Mouse (Mus musculus) MEL (cell line): ENCODE measurements around the gene Cntnap1. TPM values are rescaled to one million over a fixed set of nuclear protein-coding genes. Genes with fewer than 3 reads are reported as not detected.

Experiments used
- DNase-seq: peaks from one replicate; pipeline ENCODE4 v3.0.0; 2011; ENCODE audit warnings: low read depth, low spot score
- H3K27ac ChIP-seq: 2 replicates; pipeline ENCODE4 v1.5.1; 2012; ENCODE audit warnings: low read depth, mild to moderate bottlenecking, control low read depth, low read length, moderate library complexity; ENCODE audit not compliant: control insufficient read depth
- H3K27me3 ChIP-seq, 2 experiments: fragments of 150-350 bp in 1 of 2; sonication (generic) in 1 of 2; 2 replicates each; pipeline ENCODE4 v1.6.1; 2012; ENCODE audit warnings: low read length in 2 of 2, mild to moderate bottlenecking in 2 of 2, improper control_type of control experiment in 1 of 2, moderate library complexity in 1 of 2; ENCODE audit not compliant: insufficient read depth in 2 of 2, control insufficient read depth in 1 of 2
- H3K36me3 ChIP-seq, 2 experiments: 2 replicates each; pipeline ENCODE4 v1.6.1; 2012 to 2014; ENCODE audit warnings: low read length in 2 of 2, improper control_type of control experiment in 1 of 2, inconsistent platforms in 1 of 2, mild to moderate bottlenecking in 1 of 2; ENCODE audit not compliant: insufficient read depth in 2 of 2, control insufficient read depth in 1 of 2
- H3K4me1 ChIP-seq, 2 experiments: fragments of 150-350 bp in 1 of 2; sonication (generic) in 1 of 2; 2 replicates each; pipeline ENCODE4 v1.6.1; 2012; ENCODE audit warnings: low read length in 2 of 2, improper control_type of control experiment in 1 of 2, mild to moderate bottlenecking in 1 of 2; ENCODE audit not compliant: insufficient read depth in 2 of 2, control insufficient read depth in 1 of 2
- H3K4me3 ChIP-seq, 2 experiments: fragments of 150-350 bp in 1 of 2; sonication (generic) in 1 of 2; 2 replicates each; pipeline ENCODE4 v1.5.1; 2012; ENCODE audit warnings: low read depth in 2 of 2, low read length in 2 of 2, mild to moderate bottlenecking in 2 of 2, moderate library complexity in 2 of 2, control low read depth in 1 of 2, improper control_type of control experiment in 1 of 2; ENCODE audit not compliant: control insufficient read depth in 1 of 2, insufficient read depth in 1 of 2
- H3K79me2 ChIP-seq: 2 replicates; pipeline ENCODE4 v1.6.1; 2012; ENCODE audit warnings: mild to moderate bottlenecking, low read length, moderate library complexity; ENCODE audit not compliant: control insufficient read depth, poor library complexity, insufficient read depth
- H3K9ac ChIP-seq: 2 replicates; pipeline ENCODE4 v1.6.1; 2012; ENCODE audit warnings: low read depth, mild to moderate bottlenecking, control low read depth, low read length, moderate library complexity; ENCODE audit not compliant: control insufficient read depth, poor library complexity, severe bottlenecking
- H3K9me3 ChIP-seq: fragments of 150-350 bp; sonication (generic); replicated peaks from 2 replicates; pipeline ENCODE4 v1.6.1; 2012; ENCODE audit warnings: mild to moderate bottlenecking, low read length, improper control_type of control experiment, moderate library complexity; ENCODE audit not compliant: insufficient read depth
- BHLHE40 ChIP-seq: IDR thresholded peaks from 2 replicates; pipeline ENCODE4 v1.6.1; 2012; ENCODE audit warnings: low read depth, mild to moderate bottlenecking, inconsistent platforms, low read length, improper control_type of control experiment, borderline replicate concordance
- CTCF ChIP-seq, 3 experiments: IDR thresholded peaks in 2 of 3; conservative IDR thresholded peaks in 1 of 3; 2 replicates each; pipeline ENCODE4 v1.5.1; 2011 to 2012; ENCODE audit warnings: low read length in 3 of 3, low read depth in 2 of 3, mild to moderate bottlenecking in 2 of 3, improper control_type of control experiment in 1 of 3, inconsistent platforms in 1 of 3, mixed read lengths in 1 of 3, moderate library complexity in 1 of 3; ENCODE audit not compliant: control insufficient read depth in 1 of 3, insufficient read depth in 1 of 3, poor library complexity in 1 of 3, severe bottlenecking in 1 of 3
- ELF1 ChIP-seq: IDR thresholded peaks from 2 replicates; pipeline ENCODE4 v1.6.1; 2014; ENCODE audit warnings: low read depth, mild to moderate bottlenecking, inconsistent platforms, low read length, improper control_type of control experiment, moderate library complexity
- EP300 ChIP-seq, 2 experiments: IDR thresholded peaks; 2 replicates each; pipeline ENCODE4 v1.6.1; 2011; ENCODE audit warnings: improper control_type of control experiment in 2 of 2, low read length in 2 of 2, low read depth in 1 of 2, mild to moderate bottlenecking in 1 of 2
- GABPA ChIP-seq: IDR thresholded peaks from 2 replicates; pipeline ENCODE4 v1.6.1; 2012; ENCODE audit warnings: low read depth, mild to moderate bottlenecking, inconsistent platforms, low read length, improper control_type of control experiment, moderate library complexity
- GATA1 ChIP-seq: IDR thresholded peaks from 2 replicates; pipeline ENCODE4 v1.6.1; 2011; ENCODE audit warnings: low read depth, low read length, improper control_type of control experiment
- JUND ChIP-seq: IDR thresholded peaks from 2 replicates; pipeline ENCODE4 v1.6.1; 2011; ENCODE audit warnings: low read depth, mild to moderate bottlenecking, improper control_type of control experiment, low read length
- KAT2A ChIP-seq: conservative IDR thresholded peaks from 2 replicates; pipeline ENCODE4 v1.6.1; 2012; ENCODE audit warnings: low read depth, low read length, improper control_type of control experiment, inconsistent platforms
- MEF2A ChIP-seq: IDR thresholded peaks from 2 replicates; pipeline ENCODE4 v1.6.1; 2014; ENCODE audit warnings: low read depth, mild to moderate bottlenecking, inconsistent platforms, low read length, improper control_type of control experiment; ENCODE audit not compliant: poor library complexity, insufficient replicate concordance, severe bottlenecking; ENCODE audit errors: extremely low read depth
- NELFE ChIP-seq: IDR thresholded peaks from 2 replicates; pipeline ENCODE4 v1.6.1; 2011; ENCODE audit warnings: low read depth, low read length, improper control_type of control experiment
- POLR2AphosphoS2 ChIP-seq: IDR thresholded peaks from 2 replicates; pipeline ENCODE4 v1.6.1; 2011; ENCODE audit warnings: low read length, improper control_type of control experiment
- POLR2AphosphoS5 ChIP-seq: IDR thresholded peaks from 2 replicates; pipeline ENCODE4 v1.6.1; 2012; ENCODE audit warnings: low read depth, borderline replicate concordance, mild to moderate bottlenecking, inconsistent platforms, low read length, moderate library complexity, mixed read lengths
- RAD21 ChIP-seq: IDR thresholded peaks from 2 replicates; pipeline ENCODE4 v1.6.1; 2011; ENCODE audit warnings: mild to moderate bottlenecking, low read depth, low read length, improper control_type of control experiment
- SMC3 ChIP-seq: IDR thresholded peaks from 2 replicates; pipeline ENCODE4 v1.6.1; 2011; ENCODE audit warnings: low read depth, low read length, improper control_type of control experiment
- TBP ChIP-seq: IDR thresholded peaks from 2 replicates; pipeline ENCODE4 v1.8.0; 2011; ENCODE audit warnings: low read depth, low read length, improper control_type of control experiment
- TCF12 ChIP-seq: IDR thresholded peaks from 2 replicates; pipeline ENCODE4 v1.6.1; 2014; ENCODE audit warnings: low read depth, mild to moderate bottlenecking, inconsistent platforms, low read length, improper control_type of control experiment, moderate library complexity
- USF2 ChIP-seq, 2 experiments: IDR thresholded peaks; 2 replicates each; pipeline ENCODE4 v1.6.1; 2011 to 2012; ENCODE audit warnings: improper control_type of control experiment in 2 of 2, low read length in 2 of 2, borderline replicate concordance in 1 of 2, inconsistent platforms in 1 of 2, low read depth in 1 of 2, mild to moderate bottlenecking in 1 of 2; ENCODE audit not compliant: insufficient read depth in 1 of 2
- ZC3H11A ChIP-seq: IDR thresholded peaks from 2 replicates; pipeline ENCODE4 v1.6.1; 2012; ENCODE audit warnings: low read depth, mild to moderate bottlenecking, inconsistent platforms, low read length, improper control_type of control experiment
- ZMIZ1 ChIP-seq: IDR thresholded peaks from 2 replicates; pipeline ENCODE4 v1.6.1; 2012; ENCODE audit warnings: low read depth, mild to moderate bottlenecking, inconsistent platforms, low read length, improper control_type of control experiment, moderate library complexity
- ZNF384 ChIP-seq: IDR thresholded peaks from 2 replicates; pipeline ENCODE4 v1.6.1; 2012; ENCODE audit warnings: low read depth, mild to moderate bottlenecking, inconsistent platforms, low read length, improper control_type of control experiment
- polyA plus RNA-seq, 2 experiments: library from polyadenylated mRNA; stranded (reverse) in 1 of 2; unstranded in 1 of 2; fragments of >175 nt in 1 of 2; fragments of >200 nt in 1 of 2; gene quantifications; 2 replicates each; pipeline versions ENCODE4 v1.2.1 to v1.2.4; 2012; ENCODE audit warnings: low replicate concordance in 2 of 2, low read depth in 1 of 2; ENCODE audit not compliant: insufficient read length in 2 of 2, insufficient read depth in 1 of 2, missing spikeins in 1 of 2
- total RNA-seq: library from RNA; depleted of rRNA; stranded (reverse); fragments of 300-350 nt; gene quantifications from 2 replicates; pipeline ENCODE4 v1.2.3, GENCODE M21; 2012

Gene Cntnap1
- total and polyA plus RNA-seq, 3 experiments: 0.01 TPM; not detected in 2

- TF ChIP-seq ZMIZ1: no peak
- peak; percentile 93 for TF ChIP-seq MEF2A
- no peak for TF ChIP-seq USF2 (IDR thresholded peaks at IDR 0.05; ENCODE audit: borderline replicate concordance in 1 of 2, insufficient read depth in 1 of 2, low read depth in 1 of 2, low read length in 2 of 2)
- no peak for TF ChIP-seq ZNF384
- TF ChIP-seq BHLHE40: no peak
- TF ChIP-seq POLR2AphosphoS5: no peak
- peak; percentile 56 for TF ChIP-seq TCF12
- no peak for TF ChIP-seq POLR2AphosphoS2
- no peak for TF ChIP-seq ELF1
- no peak for TF ChIP-seq NELFE
- no peak for TF ChIP-seq RAD21
- no peak for TF ChIP-seq KAT2A
Observed at GRCm38 (mm10) chr11:101131187-101131586, 39.1 kb upstream of the Cntnap1 start (continued).

DNA sequence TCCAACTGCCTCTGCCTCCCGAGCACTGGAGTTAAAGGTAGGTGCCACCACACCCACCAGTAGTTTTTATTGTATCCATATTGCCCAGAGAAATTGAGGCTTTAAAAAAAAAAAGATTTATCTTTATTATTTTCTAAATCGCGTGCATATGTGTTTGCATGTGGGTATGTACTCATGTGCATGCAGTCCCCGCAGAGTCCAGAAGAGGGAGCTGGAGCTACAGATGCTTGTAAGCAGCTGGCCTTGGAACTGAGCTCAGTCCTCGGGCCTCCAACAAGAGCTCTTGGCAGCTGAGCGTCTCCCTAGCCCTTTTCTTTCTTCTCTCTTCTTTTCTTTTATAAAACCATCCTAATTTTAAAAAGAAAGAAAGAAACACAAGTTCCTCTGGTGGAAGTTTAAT, 38.6 kb upstream of the Cntnap1 start:
- Histone ChIP-seq H3K9ac (no peak overlapping the region), H3K4me3 (no peak overlapping the region), H3K36me3 (peaks cover under 1 to 7% of the 10 kb centered on the region in 2 experiments; a peak in 2 of 4 replicates), H3K79me2 (no peaks in the 10 kb centered on the region), H3K27ac (no peak overlapping the region), H3K9me3 (no peaks in the 10 kb centered on the region), H3K4me1 (peaks cover 3 to 13% of the 10 kb centered on the region in 2 experiments; a peak in 3 of 4 replicates), H3K27me3 (no peaks in the 10 kb centered on the region)
- peak; percentile 51 to 66 (median 65) for TF ChIP-seq CTCF (IDR thresholded peaks at IDR 0.05 in 2 of 3, conservative IDR thresholded peaks at IDR 0.05 in 1 of 3; ENCODE audit: control insufficient read depth in 1 of 3, insufficient read depth in 1 of 3, low read depth in 2 of 3, low read length in 3 of 3, poor library complexity in 1 of 3, severe bottlenecking in 1 of 3)
- peak; percentile 54 for TF ChIP-seq RAD21
- peak; percentile 60 for TF ChIP-seq SMC3
- peak; percentile 8; the same call in 1 of the 2 replicates for TF ChIP-seq ZC3H11A
- no peak for TF ChIP-seq MEF2A
- DNase-seq: peak; percentile 81

- no peak for DNase-seq
- no peaks in the 10 kb centered on the region for H3K79me2 ChIP-seq
- H3K9ac ChIP-seq: no peak overlapping the region
- no peaks in the 10 kb centered on the region for H3K9me3 ChIP-seq
- H3K36me3 ChIP-seq: peaks cover 0 to 7% of the 10 kb centered on the region in 2 experiments; a peak in 1 of 4 replicates
- H3K27me3 ChIP-seq: no peaks in the 10 kb centered on the region
- H3K4me1 ChIP-seq: peaks cover 3 to 13% of the 10 kb centered on the region in 2 experiments; a peak in 3 of 4 replicates
- H3K27ac ChIP-seq: no peak overlapping the region
- TF ChIP-seq TBP: no peak
- no peak for TF ChIP-seq GABPA
- TF ChIP-seq GATA1: 0 out of 2 replicates have a peak, but pooled peaks have one; percentile 40
- no peak for TF ChIP-seq KAT2A
- TF ChIP-seq JUND: no peak
- TF ChIP-seq EP300 (IDR thresholded peaks at IDR 0.05; ENCODE audit: low read depth in 1 of 2, low read length in 2 of 2): 0 out of 4 replicates have a peak, but pooled peaks of 1 of the 2 experiments have one; percentile 17
- H3K4me3 ChIP-seq: no peak overlapping the region
Observed at GRCm38 (mm10) chr11:101133037-101133436, 37.3 kb upstream of the Cntnap1 start.
